Mouse (Mus musculus) cerebellum, postnatal 36 days (tissue): ENCODE data around the gene Scarf1.
A peak's percentile ranks its signal among the peaks of the same experiment; 100 is the strongest.

Experiments used
- DNase-seq, 2 experiments: peaks; one replicate each; pipeline ENCODE4 v3.0.0; 2021 to 2022; ENCODE audit warnings: mixed read lengths in 2 of 2

Scarf1 gene

GRCm38 (mm10) chr11:75513336-75513735 lies at the start of gene Scarf1:
Gene Scarf1, plus strand, starts transcription at chr11:75513540.
- no peak for DNase-seq

- no peak for DNase-seq
These were observed 49.7 kb upstream of the Scarf1 start for GRCm38 (mm10) chr11:75463624-75464023.

GRCm38 (mm10) chr11:75464417-75464816 lies 48.9 kb upstream of the Scarf1 start:
- no peak for DNase-seq

DNA sequence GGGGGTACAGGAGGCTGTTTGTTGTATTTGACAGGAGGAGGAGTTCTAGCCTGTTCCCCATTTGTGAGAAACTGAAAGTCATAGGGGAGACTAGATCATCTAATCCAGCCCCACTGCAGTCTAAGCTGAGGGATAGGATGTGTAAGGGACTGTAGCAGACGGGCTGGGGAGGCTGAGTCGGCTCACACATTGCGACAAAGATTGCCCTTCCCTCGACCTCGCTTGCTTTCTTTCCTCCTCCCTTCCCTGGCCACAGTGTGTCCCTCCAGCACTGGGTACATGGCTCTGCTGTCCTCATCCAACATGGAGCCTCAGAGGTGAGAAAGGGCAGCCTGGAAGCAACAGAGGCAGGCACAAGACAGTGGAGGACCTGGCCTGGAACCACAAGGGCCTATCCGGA lies 48.3 kb upstream of the Scarf1 start:
- no peak for DNase-seq

GRCm38 (mm10) chr11:75466731-75467505 lies 46.4 kb upstream of the Scarf1 start:
- no peak for DNase-seq

- DNase-seq, result no peak
These were observed 45.7 kb upstream of the Scarf1 start for GRCm38 (mm10) chr11:75467512-75468215.

- no peak for DNase-seq
These were observed 44.9 kb upstream of the Scarf1 start for GRCm38 (mm10) chr11:75468410-75468809.

GRCm38 (mm10) chr11:75469261-75469660 lies 44.1 kb upstream of the Scarf1 start:
- DNase-seq, result no peak

GRCm38 (mm10) chr11:75470675-75471074 lies 42.7 kb upstream of the Scarf1 start:
- no peak for DNase-seq

DNA sequence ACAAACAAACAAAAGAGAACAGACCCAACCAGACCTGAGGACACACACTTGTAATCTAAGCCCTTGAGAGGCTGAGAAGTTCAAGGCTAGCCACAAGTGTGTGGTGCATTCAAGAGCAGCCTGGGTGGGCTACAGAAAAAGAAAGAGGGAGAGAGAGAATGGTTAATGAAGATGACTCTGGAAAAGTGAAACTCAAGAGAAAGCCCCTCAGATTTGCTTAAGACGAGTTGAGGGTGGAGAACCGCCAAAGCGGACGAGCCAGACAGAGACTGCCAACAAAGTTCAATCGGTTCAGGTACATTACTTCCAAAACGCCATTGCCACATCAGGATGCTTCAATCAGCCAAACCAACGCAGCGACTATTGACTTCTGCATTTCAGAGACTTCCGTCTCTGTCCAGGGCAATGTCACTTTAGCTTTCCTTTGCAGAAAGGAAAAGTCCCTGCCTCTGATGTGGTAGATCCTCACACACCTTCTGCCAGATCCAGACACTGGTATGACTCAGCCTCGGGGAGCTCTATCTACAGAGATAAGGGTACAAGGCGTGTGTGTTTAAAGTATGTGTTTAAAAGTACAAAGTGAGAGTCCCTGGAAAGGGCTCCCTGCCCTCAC lies 40.8 kb upstream of the Scarf1 start:
- no peak for DNase-seq

DNA sequence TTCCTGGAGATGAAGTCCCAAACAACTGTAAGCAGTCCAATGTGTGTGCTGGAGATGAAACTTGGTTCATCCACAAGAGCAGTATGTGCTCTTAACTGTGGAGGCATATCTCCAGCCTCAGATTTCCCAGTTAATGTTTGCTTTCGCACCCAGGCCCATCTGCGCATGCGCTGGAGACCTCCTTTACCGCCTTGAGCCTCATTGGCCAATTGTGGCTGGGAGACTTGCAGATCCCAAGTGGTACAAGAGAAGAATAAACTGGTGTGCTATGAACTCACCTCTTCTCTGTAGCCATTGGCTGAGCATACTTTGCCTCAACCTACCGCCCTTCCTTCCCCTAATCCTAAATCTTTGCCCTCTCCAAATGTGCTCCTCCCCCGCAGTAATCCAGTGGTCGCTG lies 40.0 kb upstream of the Scarf1 start:
- DNase-seq, result no peak

GRCm38 (mm10) chr11:75486192-75486591 lies 27.1 kb upstream of the Scarf1 start:
- DNase-seq, result no peak

DNA sequence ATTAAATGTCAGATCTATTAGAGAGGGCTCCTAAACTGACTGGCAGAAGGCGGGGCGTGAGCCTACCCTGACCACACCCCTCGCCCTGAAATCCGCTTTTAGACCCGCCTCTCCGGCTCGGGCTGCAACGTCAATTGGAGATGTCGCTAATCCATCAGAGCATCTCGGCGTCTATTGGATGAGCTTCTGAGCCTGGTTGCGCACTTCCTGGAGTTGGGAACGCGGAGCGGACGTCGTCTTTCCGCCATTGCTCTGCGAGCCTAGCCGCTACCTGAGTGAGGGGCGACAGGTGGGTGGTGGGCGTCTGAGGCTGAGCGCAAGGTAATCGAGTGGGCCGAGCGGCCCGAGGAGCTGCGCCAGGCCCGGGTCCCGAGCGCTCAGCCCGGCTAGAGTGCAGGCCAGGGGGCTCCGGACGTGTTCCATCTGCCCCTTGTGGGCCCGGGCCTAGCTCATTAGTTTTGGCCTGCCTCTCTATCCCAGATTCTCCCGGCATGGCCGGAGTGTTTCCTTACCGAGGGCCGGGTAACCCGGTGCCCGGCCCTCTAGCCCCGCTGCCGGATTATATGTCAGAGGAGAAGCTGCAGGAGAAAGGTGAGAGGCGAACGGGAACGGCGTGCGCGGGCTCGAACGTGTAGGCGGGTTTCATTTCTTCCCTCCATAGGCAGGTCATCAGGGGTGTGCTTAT lies 26.6 kb upstream of the Scarf1 start, which contains the start of gene Prpf8:
Gene Prpf8, plus strand, starts transcription at position 216 of the 685 bp plus-strand sequence.
- DNase-seq, result peak; percentile 97 to 99

GRCm38 (mm10) chr11:75487496-75487895 lies 25.8 kb upstream of the Scarf1 start:
- no peak for DNase-seq

GRCm38 (mm10) chr11:75494296-75495049 lies 18.9 kb upstream of the Scarf1 start:
- no peak for DNase-seq

DNA sequence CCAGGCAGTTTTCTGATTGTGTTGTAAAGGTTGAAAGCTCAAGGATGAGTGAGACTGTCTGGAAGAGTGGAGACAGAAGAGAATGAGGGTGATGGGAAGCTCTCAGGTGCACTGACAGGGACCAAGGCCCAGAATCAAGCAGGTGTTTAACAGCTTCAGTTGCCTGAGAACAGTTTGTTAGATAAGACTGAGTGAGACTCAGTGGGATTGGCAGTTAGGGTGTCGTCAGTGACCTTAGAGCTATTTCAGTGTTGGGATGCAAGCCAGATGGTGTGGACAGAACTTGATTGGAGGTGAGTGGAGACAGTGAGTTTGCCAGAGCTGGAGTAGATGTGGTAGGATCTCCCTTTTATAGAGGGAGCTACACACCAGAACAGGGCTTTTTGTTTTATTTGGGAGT lies 15.2 kb upstream of the Scarf1 start:
- no peak for DNase-seq

DNA sequence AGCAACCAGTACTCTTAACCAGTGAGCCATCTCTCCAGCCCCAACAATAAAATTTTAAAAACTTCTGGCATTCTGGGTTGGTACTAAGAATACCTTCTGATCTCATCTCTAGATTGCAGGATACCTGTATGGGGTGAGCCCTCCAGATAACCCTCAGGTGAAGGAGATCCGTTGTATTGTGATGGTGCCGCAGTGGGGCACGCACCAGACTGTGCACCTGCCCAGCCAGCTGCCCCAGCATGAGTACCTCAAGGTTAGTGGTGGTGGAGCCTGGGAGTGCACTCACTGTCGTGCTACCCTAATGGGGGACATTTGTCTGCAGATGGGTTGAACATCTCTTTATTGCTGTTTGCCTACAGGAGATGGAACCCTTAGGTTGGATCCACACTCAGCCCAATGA lies 5.2 kb upstream of the Scarf1 start:
- no peak for DNase-seq

- DNase-seq, result no peak
These were observed 4.4 kb upstream of the Scarf1 start for GRCm38 (mm10) chr11:75508904-75509303.

DNA sequence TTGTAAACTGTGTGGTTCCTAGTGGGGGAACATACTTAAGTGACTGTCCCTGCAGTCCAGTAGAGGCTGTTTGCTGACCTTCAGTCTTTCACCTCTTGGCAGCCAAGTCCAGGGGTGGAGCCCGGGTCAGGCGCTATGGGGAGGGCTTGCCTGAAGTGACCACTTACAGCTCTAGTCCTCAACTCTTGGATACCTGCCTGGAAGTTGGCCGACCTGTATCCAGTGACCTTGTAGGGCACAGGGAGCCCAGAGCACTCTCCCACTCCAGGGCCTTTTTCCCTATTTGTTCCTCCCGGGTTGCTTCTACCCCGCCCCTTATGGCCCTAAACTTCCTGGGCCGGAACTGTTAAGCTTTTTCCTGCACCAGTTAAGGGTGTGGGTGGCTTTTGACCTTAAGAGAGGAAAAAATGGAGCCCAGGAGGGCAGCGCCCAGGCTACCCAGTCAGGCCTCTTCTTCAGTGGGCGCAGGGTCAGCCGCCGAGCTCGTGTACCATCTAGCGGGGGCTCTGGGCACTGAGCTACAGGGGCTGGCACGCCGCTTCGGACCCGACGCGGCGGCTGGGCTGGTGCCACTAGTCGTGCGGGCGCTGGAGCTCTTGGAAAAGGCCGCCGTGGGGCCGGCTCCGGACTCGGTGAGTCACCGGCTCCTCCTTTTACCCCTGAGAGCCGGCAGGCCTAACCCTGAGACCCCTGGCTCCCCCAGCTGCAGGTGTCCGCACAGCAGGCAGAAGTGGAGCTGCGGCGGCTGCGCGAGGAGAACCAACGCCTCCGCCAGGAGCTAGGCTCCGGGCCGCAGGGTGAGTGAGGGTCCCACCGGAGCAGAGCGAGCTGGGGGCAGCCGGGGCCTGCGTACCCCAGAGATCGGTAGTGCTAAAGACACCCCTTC lies 3.4 kb upstream of the Scarf1 start, which contains the start of gene Rilp:
Gene Rilp, plus strand, starts transcription at position 354 of the 886 bp plus-strand sequence.
- DNase-seq, result peak; percentile 59 to 60

GRCm38 (mm10) chr11:75510627-75510993 lies 2.7 kb upstream of the Scarf1 start:
- peak; percentile 93 to 95 for DNase-seq

DNA sequence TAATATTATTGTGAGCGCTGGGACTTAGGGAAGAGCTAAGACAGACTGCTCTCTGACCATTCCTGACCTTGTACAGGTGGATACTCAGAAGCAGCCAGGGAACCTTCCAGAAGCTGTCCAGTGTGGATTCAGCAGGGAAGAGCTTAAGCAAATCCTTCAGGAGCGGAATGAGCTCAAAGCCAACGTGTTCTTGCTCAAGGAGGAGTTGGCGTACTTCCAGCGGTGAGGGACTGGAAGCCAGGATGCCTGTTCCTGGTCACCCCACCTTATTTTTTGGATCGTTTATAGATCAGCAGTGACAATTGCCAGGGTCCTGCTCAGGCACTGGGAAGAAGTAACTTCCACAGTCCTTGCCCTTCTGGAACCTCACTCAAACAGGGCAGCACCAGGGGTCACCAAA lies 2.1 kb upstream of the Scarf1 start:
- peak; percentile 48 to 53 for DNase-seq
